Mouse (Mus musculus) layer of hippocampus, adult 18-20 months (tissue): ENCODE measurements around the gene Ddc. TPM values are rescaled to one million over a fixed set of nuclear protein-coding genes. Genes with fewer than 3 reads are reported as not detected.

Experiments
- DNase-seq, 2 experiments: peaks; one replicate each; pipeline ENCODE4 v3.0.0; 2022; ENCODE audit warnings: low spot score in 2 of 2
- total RNA-seq, 2 experiments: library from RNA; stranded (reverse); gene quantifications; 2 replicates each; pipeline ENCODE4 v1.2.3; 2021

Ddc gene
- total RNA-seq, 2 experiments from 2014 or later = 7.7 to 8.1 TPM

- no peak for DNase-seq
Measured at GRCm38 (mm10) chr11:11828251-11828650, 69.7 kb downstream of the Ddc start.

- no peak for DNase-seq
Measured at GRCm38 (mm10) chr11:11826475-11826874, 71.5 kb downstream of the Ddc start.

DNA sequence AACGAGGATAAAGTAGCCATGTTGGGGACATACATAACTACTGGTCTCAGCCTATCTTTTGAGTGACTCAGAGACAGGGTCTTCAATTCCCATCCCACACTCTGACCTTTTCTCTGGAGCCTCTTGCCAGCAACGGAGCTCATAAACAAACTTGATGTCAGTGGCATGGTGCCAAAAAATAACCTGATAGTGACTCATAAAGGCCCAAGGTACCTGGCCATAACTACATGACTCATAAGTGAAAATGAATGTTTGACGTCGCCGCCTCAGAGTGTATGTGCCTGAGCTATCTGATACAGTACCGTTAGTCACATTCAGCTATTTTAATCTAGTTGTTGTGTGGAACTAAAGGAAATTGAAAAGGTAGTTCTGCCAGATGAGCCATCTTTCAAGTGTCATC, 72.3 kb downstream of the Ddc start:
- no peak for DNase-seq

- DNase-seq = no peak
Measured at GRCm38 (mm10) chr11:11824970-11825635, 72.8 kb downstream of the Ddc start.

DNA sequence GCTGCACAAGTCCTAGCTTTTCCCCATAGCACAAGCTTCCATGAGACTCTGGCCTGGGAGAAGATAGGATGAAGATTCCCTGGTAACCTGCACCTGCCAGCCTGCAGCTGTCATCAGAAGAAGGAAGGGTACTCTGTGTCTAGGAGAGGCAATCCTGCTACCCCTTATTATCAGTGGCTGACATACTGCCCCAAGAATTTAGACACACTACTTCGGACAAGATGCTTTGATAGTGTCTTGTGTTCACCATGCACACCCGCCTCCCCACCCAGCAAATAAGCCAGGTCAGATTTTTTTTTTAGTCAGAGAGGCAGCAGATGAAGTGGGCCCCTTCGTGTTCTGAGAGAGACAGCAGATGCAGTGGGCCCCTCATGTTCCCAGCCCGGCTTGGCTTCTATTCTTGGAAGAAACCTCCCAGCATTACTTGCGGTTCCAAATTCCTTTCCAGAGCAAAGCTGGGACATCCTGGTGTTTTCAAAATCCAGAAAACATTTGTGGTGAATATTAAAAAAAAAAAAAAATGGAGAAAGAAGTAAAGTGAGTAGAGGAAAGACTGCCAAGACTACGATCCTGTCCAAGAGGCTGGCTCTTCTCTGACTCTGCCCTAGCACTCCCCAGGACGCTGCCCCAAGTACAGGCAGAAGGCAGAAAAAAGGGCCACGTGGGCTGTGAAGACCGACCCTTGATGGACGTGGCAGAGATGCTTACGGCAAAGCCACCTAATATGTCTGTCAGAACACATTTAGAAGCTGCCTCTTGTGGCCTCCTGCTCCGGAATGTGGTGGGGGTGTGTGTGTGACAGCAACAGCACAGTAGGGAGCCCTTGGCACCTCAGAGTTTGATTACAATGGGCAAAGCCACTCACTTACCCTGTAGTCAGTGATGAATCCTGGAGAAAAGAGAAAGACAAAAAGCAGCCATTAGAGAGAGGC, 73.7 kb downstream of the Ddc start:
- no peak for DNase-seq

GRCm38 (mm10) chr11:11822181-11823095, 75.5 kb downstream of the Ddc start:
- DNase-seq = no peak

DNA sequence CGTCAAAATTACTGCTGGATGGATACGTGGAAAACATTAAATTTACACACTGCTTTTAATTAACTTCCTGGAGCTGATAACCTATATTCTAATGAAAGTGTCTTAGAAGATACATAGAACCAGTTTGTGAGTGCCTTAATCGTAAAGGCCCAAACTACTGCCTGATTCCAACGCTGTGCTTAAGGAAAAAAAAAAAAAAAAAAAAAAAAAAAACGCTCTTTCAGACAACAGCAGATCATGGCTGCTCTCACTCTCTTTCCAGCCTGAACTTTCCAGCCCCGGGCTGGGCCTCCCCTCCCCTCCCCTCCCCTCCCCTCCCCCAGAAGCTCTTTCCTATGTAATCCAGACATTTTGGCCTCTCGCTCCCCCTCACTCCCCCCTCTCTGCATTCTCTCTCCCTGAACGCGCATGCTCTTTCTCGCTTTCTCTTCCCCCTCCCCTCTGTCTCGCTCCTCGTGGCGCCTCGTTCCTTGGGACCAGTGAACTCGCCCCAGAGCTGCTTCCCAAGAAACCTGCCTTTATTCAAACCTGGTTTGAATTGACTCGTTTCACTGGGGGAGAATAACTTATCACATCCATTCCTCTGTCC, 76.5 kb downstream of the Ddc start:
- DNase-seq = no peak

DNA sequence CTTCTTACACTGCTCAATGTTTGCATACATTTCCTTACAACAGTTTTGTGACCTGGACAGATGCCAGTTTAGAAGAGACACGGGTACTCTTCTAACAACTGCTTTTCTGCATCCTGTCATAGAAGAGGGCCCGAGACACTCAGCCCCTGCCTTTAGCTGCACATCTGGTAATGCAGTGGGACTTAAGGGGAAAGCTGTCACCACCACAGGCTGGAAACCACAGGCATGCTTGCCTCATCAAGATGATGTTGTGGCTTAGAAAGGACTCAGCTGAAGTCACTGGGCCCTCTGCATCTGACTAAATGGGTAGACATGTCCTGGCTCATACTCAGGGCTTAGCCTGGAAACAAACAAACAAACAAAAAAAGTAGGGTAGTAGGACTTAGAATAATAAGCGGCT, 77.2 kb downstream of the Ddc start:
- no peak for DNase-seq

DNA sequence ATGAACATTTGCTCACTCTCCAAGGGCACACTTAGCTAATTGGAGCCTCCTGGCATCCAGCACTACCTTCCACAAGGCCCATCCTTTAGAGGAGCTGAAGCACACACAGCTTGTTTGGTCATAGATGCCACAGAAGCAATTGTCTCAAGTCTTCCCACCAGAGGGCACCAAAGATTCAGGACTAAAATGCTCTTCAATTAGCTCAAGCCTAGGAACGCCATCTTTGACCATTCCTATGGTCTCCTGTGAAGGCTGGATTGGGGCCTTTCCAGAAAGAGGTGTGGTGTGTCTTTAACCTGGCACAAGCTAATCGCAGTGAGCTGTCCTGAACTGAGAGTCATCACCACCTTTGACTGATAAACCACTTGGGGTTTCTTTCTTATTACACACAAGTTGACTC, 77.7 kb downstream of the Ddc start:
- DNase-seq = peak; percentile 74 to 94

GRCm38 (mm10) chr11:11819206-11819605, 78.7 kb downstream of the Ddc start:
- no peak for DNase-seq

- DNase-seq = no peak
Measured at GRCm38 (mm10) chr11:11818797-11819196, 79.1 kb downstream of the Ddc start.

- DNase-seq = no peak
Measured at GRCm38 (mm10) chr11:11815737-11816136, 82.2 kb downstream of the Ddc start.

- DNase-seq = peak; percentile 48 to 86
Measured at GRCm38 (mm10) chr11:11811906-11812480, 86.0 kb downstream of the Ddc start.

GRCm38 (mm10) chr11:11809404-11810175, 88.4 kb downstream of the Ddc start:
- no peak for DNase-seq

DNA sequence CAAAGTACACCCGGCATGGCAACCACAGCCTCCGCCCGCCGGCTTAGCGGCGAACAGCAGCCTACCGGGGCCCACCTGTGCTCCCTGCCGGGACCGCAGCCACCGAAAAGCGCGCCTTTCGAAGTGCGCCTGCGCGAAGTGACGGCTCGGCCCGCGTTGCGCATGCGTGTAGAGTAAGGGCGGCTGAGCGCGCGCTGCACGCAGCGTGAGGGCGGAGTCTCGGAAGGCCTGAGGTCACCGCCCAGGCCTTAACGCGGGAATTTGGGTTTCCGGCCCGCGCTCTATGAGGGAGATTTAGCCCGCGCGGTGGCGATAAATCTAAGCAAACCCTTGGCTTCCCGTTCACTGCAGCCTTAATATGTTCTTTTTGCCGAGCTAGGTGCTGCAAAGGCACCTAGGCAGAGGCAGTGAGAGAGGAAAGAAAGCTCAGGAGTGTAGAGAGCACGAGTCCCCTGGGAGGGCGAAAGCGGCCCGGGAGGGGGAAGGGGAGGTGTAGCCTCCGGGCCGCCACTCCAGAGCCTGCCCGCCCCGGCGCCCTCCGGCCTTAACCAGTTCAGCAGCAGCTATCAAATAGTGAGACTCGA, 89.0 kb downstream of the Ddc start, which contains the start of gene Fignl1:
Gene Fignl1, minus strand, starts transcription at position 143 of the 584 bp plus-strand sequence.
- peak; percentile 91 to 95 for DNase-seq

DNA sequence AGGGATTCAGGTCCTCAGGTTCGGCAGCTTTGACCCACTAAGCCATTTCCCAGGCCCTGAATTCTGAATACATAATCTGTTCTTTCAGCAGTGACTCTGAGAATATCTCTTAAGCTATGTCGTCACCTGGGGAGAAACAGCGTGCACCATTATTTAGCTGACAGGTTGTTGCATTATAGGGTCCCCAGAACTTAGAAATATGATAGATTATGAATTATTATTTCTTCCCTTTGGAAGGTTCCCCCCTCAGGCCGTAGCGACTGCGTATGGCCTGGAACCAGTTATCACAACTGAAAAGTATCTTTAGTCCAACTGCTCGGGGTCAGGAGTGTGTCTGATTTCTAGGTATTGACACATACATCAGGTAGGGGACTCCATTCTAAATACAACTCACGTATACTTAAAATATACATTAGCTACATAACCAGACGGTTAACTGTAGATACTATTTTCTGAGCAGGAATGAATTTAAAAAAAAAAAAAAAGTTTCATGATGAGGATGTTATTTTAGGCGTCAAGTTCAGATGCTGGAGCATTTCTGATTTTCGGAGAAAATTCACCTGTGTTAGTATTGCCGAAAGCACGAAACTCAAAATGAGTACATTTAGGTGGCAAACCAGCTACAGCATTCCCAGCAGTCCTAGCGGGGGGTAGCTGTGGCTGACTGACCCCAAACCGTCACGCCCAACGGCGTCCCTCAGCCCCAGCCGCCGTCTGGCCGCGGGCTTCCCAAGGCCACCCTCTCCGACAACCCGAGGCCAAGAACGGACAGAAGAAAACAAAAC, 89.7 kb downstream of the Ddc start:
- no peak for DNase-seq

DNA sequence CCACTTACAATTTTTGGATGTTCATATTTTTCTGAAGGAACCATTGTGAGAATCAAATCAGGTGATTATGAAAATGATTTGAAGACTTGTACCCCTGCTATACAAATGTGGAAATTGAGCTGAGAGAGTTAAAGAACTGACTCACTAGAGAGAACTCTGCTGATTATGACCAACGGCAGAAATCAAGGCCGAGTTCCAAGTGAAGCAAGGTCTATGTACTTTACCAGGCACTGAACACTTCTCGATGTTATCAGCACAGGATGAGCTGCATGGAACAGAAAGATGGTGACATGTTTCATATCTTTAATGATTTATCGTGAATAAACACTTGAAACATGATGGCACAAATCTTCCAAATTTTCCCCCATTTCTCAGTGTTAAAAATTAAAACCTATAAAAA, 92.0 kb downstream of the Ddc start:
- DNase-seq = no peak

GRCm38 (mm10) chr11:11804421-11804820, 93.5 kb downstream of the Ddc start:
- DNase-seq = no peak

GRCm38 (mm10) chr11:11801067-11801466, 96.9 kb downstream of the Ddc start:
- no peak for DNase-seq
